Mouse (Mus musculus) heart, embryonic 16.5 days (tissue): ENCODE results near the gene Zfp46. TPM values are rescaled to one million over a fixed set of nuclear protein-coding genes. Genes with fewer than 3 reads are reported as not detected.

Experiments used
- ATAC-seq: fragments of 200-750 bp; cut with Nextera tagmentation; replicated peaks from 2 replicates; pipeline ENCODE4 v1.8.0; 2017; ENCODE audit warnings: moderate number of reproducible peaks; ENCODE audit not compliant: insufficient read depth, low FRiP score; ENCODE audit errors: extremely low read depth
- H3K27ac ChIP-seq: fragments of 300-500 bp; sonication (generic); 2 replicates; pipeline ENCODE4 v1.5.1; 2014; ENCODE audit warnings: mild to moderate bottlenecking, low read length, control low read depth, moderate library complexity
- H3K27me3 ChIP-seq: fragments of 300-500 bp; sonication (generic); 2 replicates; pipeline ENCODE4 v1.6.1; 2014; ENCODE audit warnings: low read length, mixed read lengths; ENCODE audit not compliant: control insufficient read depth, insufficient read depth
- H3K36me3 ChIP-seq: fragments of 300-500 bp; sonication (generic); 2 replicates; pipeline ENCODE4 v1.6.1; 2014; ENCODE audit not compliant: control insufficient read depth, insufficient read depth
- H3K4me1 ChIP-seq: fragments of 300-500 bp; sonication (generic); 2 replicates; pipeline ENCODE4 v1.6.1; 2014; ENCODE audit warnings: low read length, mixed read lengths; ENCODE audit not compliant: control insufficient read depth, insufficient read depth
- H3K4me2 ChIP-seq: fragments of 300-500 bp; sonication (generic); 2 replicates; pipeline ENCODE4 v1.6.1; 2014; ENCODE audit warnings: low read depth, mild to moderate bottlenecking, control low read depth, low read length
- H3K4me3 ChIP-seq: fragments of 300-500 bp; sonication (generic); 2 replicates; pipeline ENCODE4 v1.5.1; 2014; ENCODE audit warnings: mild to moderate bottlenecking, control low read depth, low read length
- H3K9ac ChIP-seq: fragments of 300-500 bp; sonication (generic); 2 replicates; pipeline ENCODE4 v1.6.1; 2014; ENCODE audit warnings: low read length, control low read depth
- H3K9me3 ChIP-seq: fragments of 300-500 bp; sonication (generic); replicated peaks from 2 replicates; pipeline ENCODE4 v1.6.1; 2016; ENCODE audit warnings: low read length; ENCODE audit not compliant: control insufficient read depth
- WGBS: fragments of 180-500 bp; shearing (Covaris S2); extraction: QIAGEN DNeasy Blood & Tissue Kit; methylation state at CpG from one replicate; pipeline ENCODE4 v1.1.7; 2014; 5-methylcytosine and 5-hydroxymethylcytosine counted together
- polyA plus RNA-seq: library from polyadenylated mRNA; unstranded; fragments of >200 nt; fragmentation: Nextera tagmentation; extraction: Ambion mirVana; gene quantifications from 2 replicates; pipeline ENCODE4 v1.2.1, GENCODE M21; 2015

Zfp46 gene
- polyA plus RNA-seq, 1 experiment from 2014 or later, result 22.0 TPM

- no peak for ATAC-seq
- Histone ChIP-seq H3K4me3 (no peak overlapping the region), H3K27ac (no peak overlapping the region), H3K9ac (no peak overlapping the region), H3K4me2 (no peak overlapping the region), H3K9me3 (no peaks in the 10 kb centered on the region), H3K27me3 (peaks cover 11% of the 10 kb centered on the region), H3K4me1 (peaks cover 30% of the 10 kb centered on the region), H3K36me3 (no peaks in the 10 kb centered on the region)
- WGBS, result 62% methylated on average over 5 of the region's 5 CpGs
Measured at GRCm38 (mm10) chr4:136245681-136246080, 38.8 kb upstream of the Zfp46 start.

DNA sequence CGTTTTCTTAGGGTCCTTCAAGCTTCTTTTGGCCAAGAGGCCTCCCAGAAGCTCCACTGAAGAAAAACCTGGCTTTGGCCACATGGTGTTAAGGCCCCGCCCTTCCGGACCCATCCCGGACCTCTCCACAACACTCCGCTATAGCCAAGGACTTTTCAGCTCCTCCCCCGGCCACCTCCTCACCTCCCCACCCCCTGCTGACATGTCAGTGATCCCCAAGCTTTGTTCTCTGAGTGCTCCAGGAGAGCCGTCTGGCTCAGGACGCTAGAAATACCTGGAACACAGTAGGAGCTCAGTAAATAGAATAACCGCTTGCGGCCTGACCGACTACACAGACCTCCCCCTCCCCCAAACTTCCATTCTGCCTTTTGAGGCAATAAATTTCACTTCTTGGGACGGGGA, 37.9 kb upstream of the Zfp46 start:
- H3K4me1 ChIP-seq, result peaks cover 30% of the 10 kb centered on the region
- ATAC-seq, result peak; percentile 54
- H3K4me2 ChIP-seq, result peak overlapping the region; percentile 69
- H3K4me3 ChIP-seq, result peak overlapping the region; percentile 76
- peak overlapping the region; percentile 74 for H3K9ac ChIP-seq
- 5% methylated on average over 12 of the region's 12 CpGs for WGBS
- no peaks in the 10 kb centered on the region for H3K9me3 ChIP-seq
- H3K27me3 ChIP-seq, result peaks cover 11% of the 10 kb centered on the region
- no peaks in the 10 kb centered on the region for H3K36me3 ChIP-seq
- peak overlapping the region; percentile 84 for H3K27ac ChIP-seq

DNA sequence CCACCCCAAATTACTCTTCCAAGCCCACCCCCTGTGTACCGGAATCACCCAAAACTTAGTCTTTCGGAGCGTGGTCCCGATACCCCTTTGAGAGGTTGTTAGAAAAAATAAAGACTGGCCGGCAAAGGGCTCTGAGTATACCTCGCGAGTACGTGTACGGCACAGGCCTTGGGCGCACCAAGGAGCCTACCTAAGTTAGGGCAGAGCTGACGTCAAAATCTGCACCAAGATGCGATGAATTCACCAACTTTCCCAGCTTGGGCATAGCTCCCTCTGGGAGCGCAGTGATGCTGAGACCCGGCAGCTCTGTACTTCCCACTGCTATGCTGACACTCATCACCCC, 37.1 kb upstream of the Zfp46 start:
- ATAC-seq, result no peak
- WGBS, result under 1% methylated on average over 14 of the region's 14 CpGs
- peak overlapping the region; percentile 76 for H3K4me3 ChIP-seq
- peak overlapping the region; percentile 84 for H3K27ac ChIP-seq
- peak overlapping the region; percentile 74 for H3K9ac ChIP-seq
- peaks cover 11% of the 10 kb centered on the region for H3K27me3 ChIP-seq
- H3K4me2 ChIP-seq, result peak overlapping the region; percentile 69
- H3K9me3 ChIP-seq, result no peaks in the 10 kb centered on the region
- peaks cover 30% of the 10 kb centered on the region for H3K4me1 ChIP-seq
- no peaks in the 10 kb centered on the region for H3K36me3 ChIP-seq

DNA sequence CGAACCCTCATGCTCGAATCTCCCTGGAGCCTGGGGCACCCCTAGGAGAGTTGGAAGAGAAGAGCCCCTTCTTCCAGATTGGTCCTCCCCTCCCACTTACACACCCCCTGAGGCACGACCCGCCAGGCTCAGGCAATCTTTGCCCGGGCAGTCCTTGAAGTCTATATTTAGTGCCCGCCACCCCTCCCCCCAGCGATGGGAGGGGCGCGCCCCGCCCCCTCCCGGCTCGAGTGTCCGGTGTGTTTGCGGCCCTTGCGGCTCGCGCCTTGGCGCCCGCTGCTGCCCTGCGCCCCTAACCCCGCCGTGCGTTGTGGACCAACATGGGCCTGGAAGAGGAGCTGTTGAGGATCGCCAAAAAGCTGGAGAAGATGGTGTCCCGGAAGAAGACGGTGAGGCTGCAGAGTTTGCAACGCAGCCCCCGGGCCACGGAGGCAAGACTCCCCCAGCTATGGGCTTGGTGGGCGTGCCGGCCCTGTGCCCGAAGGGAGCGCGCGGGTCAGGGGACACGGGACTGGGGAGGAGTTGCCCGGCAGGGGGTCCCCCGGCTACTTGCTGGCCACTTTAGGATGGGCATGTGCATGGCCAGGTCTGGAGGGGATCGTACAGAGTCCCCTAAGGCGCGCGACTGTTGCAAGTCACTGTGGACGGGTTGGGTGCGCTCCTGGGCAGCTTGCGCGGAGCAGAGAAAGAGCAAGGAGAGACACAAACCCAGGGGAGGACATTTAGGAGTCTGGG, 36.6 kb upstream of the Zfp46 start, which contains the start of gene Tcea3:
Tcea3 (plus strand) TSS at position 1 of the 735 bp plus-strand sequence.
- H3K9me3 ChIP-seq, result no peaks in the 10 kb centered on the region
- peak within 1 kb of the TSS; percentile 69 for H3K4me2 ChIP-seq
- peaks cover 30% of the 10 kb centered on the region for H3K4me1 ChIP-seq
- ATAC-seq, result peak; percentile 73
- peak within 1 kb of the TSS; percentile 76 for H3K4me3 ChIP-seq
- H3K9ac ChIP-seq, result peak within 1 kb of the TSS; percentile 74
- peak within 1 kb of the TSS; percentile 84 for H3K27ac ChIP-seq
- under 1% methylated on average over 46 of the region's 46 CpGs for WGBS
- H3K27me3 ChIP-seq, result peaks cover 11% of the 10 kb centered on the region
- H3K36me3 ChIP-seq, result no peaks in the 10 kb centered on the region

GRCm38 (mm10) chr4:136248464-136249331, 35.8 kb upstream of the Zfp46 start:
- Histone ChIP-seq H3K4me3 (peak overlapping the region; percentile 76), H3K27ac (peak overlapping the region; percentile 84), H3K27me3 (peaks cover 9% of the 10 kb centered on the region)

DNA sequence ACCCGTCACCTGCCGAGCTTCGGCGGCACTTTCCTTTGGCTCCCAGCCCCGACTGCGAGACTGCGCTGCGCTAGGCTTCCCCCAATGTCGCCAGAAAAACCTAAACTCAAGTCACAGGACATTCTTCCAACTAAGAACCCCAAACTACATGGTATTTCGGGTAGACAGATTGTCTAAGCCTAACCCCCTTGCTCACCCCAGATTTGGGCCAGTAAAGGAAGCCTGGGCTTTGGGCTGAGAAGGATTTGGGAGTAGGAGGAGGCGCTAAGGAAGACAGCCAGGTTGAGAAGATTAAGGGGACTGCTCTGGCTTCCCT, 35.2 kb upstream of the Zfp46 start:
- peak overlapping the region; percentile 2; the same call in 1 of the 2 replicates for H3K27ac ChIP-seq
- 20% methylated on average over 11 of the region's 11 CpGs for WGBS
- H3K4me1 ChIP-seq, result peaks cover 30% of the 10 kb centered on the region
- H3K9me3 ChIP-seq, result no peaks in the 10 kb centered on the region
- H3K4me2 ChIP-seq, result peak overlapping the region; percentile 69
- H3K27me3 ChIP-seq, result peaks cover 9% of the 10 kb centered on the region
- H3K9ac ChIP-seq, result peak overlapping the region; percentile 74
- ATAC-seq, result no peak
- H3K36me3 ChIP-seq, result no peaks in the 10 kb centered on the region
- H3K4me3 ChIP-seq, result peak overlapping the region; percentile 76

More at GRCm38 (mm10) chr4:136248464-136249331, 35.8 kb upstream of the Zfp46 start:
- H3K9me3 ChIP-seq, result no peaks in the 10 kb centered on the region
- ATAC-seq, result no peak
- H3K36me3 ChIP-seq, result no peaks in the 10 kb centered on the region
- H3K4me1 ChIP-seq, result peaks cover 30% of the 10 kb centered on the region
- H3K4me2 ChIP-seq, result peak overlapping the region; percentile 69
- H3K9ac ChIP-seq, result peak overlapping the region; percentile 74
- under 1% methylated on average over 37 of the region's 37 CpGs for WGBS

GRCm38 (mm10) chr4:136249780-136250179, 34.7 kb upstream of the Zfp46 start:
- 28% methylated on average over 9 of the region's 9 CpGs for WGBS
- H3K4me1 ChIP-seq, result peaks cover 30% of the 10 kb centered on the region
- peaks cover 9% of the 10 kb centered on the region for H3K27me3 ChIP-seq
- H3K4me3 ChIP-seq, result peak overlapping the region; percentile 76; the same call in 1 of the 2 replicates
- H3K27ac ChIP-seq, result peak overlapping the region; percentile 2; the same call in 1 of the 2 replicates
- no peaks in the 10 kb centered on the region for H3K36me3 ChIP-seq
- H3K9me3 ChIP-seq, result no peaks in the 10 kb centered on the region
- ATAC-seq, result peak; percentile 37
- H3K4me2 ChIP-seq, result peak overlapping the region; percentile 69
- H3K9ac ChIP-seq, result peak overlapping the region; percentile 35; the same call in 1 of the 2 replicates

GRCm38 (mm10) chr4:136255919-136256318, 28.6 kb upstream of the Zfp46 start:
- ATAC-seq, result no peak

GRCm38 (mm10) chr4:136256696-136257095, 27.8 kb upstream of the Zfp46 start:
- H3K4me3 ChIP-seq, result no peak overlapping the region
- H3K9me3 ChIP-seq, result no peaks in the 10 kb centered on the region
- H3K4me1 ChIP-seq, result peaks cover 11% of the 10 kb centered on the region; the same call in 1 of the 2 replicates
- H3K9ac ChIP-seq, result no peak overlapping the region
- H3K36me3 ChIP-seq, result peaks cover 4% of the 10 kb centered on the region; the same call in 1 of the 2 replicates
- no peaks in the 10 kb centered on the region for H3K27me3 ChIP-seq
- no peak for ATAC-seq
- WGBS, result 66% methylated on average over 10 of the region's 10 CpGs
- no peak overlapping the region for H3K4me2 ChIP-seq
- H3K27ac ChIP-seq, result no peak overlapping the region

More at GRCm38 (mm10) chr4:136255919-136256318, 28.6 kb upstream of the Zfp46 start:
- 49% methylated on average over 6 of the region's 6 CpGs for WGBS
- no peak overlapping the region for H3K27ac ChIP-seq
- H3K9me3 ChIP-seq, result no peaks in the 10 kb centered on the region
- no peak overlapping the region for H3K4me3 ChIP-seq
- H3K9ac ChIP-seq, result no peak overlapping the region
- H3K36me3 ChIP-seq, result peaks cover 4% of the 10 kb centered on the region; the same call in 1 of the 2 replicates
- no peak overlapping the region for H3K4me2 ChIP-seq
- H3K27me3 ChIP-seq, result no peaks in the 10 kb centered on the region
- peaks cover 4% of the 10 kb centered on the region; the same call in 1 of the 2 replicates for H3K4me1 ChIP-seq
